Mouse (Mus musculus) left cerebral cortex, postnatal 25 days (tissue): ENCODE results near the gene Capn15. TPM values are rescaled to one million over a fixed set of nuclear protein-coding genes. Genes with fewer than 3 reads are reported as not detected.

Source experiments
- total RNA-seq, 2 experiments: library from RNA; stranded (reverse); gene quantifications; 2 replicates each; pipeline ENCODE4 v1.2.3; 2021

The Capn15 gene
- total RNA-seq, 2 experiments from 2014 or later, result 47.0 to 51.6 TPM

Other genes starting within 250 kb of the Capn15 start
- under 1 TPM in 1 of 2 experiments, not detected in 1; 0.25 TPM for gene Mslnl, start 249.8 kb downstream of the Capn15 start, total RNA-seq
- 1 to 10 TPM; 2.2 to 3.8 TPM for gene Msln, start 231.4 kb downstream of the Capn15 start, total RNA-seq
- gene Narfl, start 212.0 kb downstream of the Capn15 start, total RNA-seq, result 10 to 100 TPM; 33.4 to 34.4 TPM
- gene Haghl, start 200.1 kb downstream of the Capn15 start, total RNA-seq, result 100 to 1,000 TPM; 109 to 122 TPM
- gene Ccdc78, start 199.2 kb downstream of the Capn15 start, total RNA-seq, result under 1 TPM in 1 of 2 experiments, not detected in 1; 0.21 TPM
- gene Fam173a, start 192.9 kb downstream of the Capn15 start, total RNA-seq, result 10 to 100 TPM; 79.7 to 82.2 TPM
- gene AC134908.4, start 190.1 kb downstream of the Capn15 start, total RNA-seq, result 1 to 10 TPM in 1 of 2 experiments, not detected in 1; 1.0 TPM
- 10 to 100 TPM; 72.5 to 86.7 TPM for gene Metrn, start 188.7 kb downstream of the Capn15 start, total RNA-seq
- 100 to 1,000 TPM; 648 to 673 TPM for gene Fbxl16, start 176.7 kb downstream of the Capn15 start, total RNA-seq
- 10 to 100 TPM; 25.1 to 25.4 TPM for gene Wdr24, start 162.2 kb downstream of the Capn15 start, total RNA-seq
- gene Jmjd8, start 156.9 kb downstream of the Capn15 start, total RNA-seq, result 10 to 100 TPM; 55.9 to 57.6 TPM
- gene Stub1, start 152.4 kb downstream of the Capn15 start, total RNA-seq, result 100 to 1,000 TPM; 171 to 173 TPM
- 10 to 100 TPM; 59.0 to 59.7 TPM for gene Rhbdl1, start 148.5 kb downstream of the Capn15 start, total RNA-seq
- gene Gm20683, start 144.0 kb downstream of the Capn15 start, total RNA-seq, result 10 to 100 TPM; 23.0 to 25.2 TPM
- 10 to 100 TPM; 76.9 to 84.4 TPM for gene Rhot2, start 140.9 kb downstream of the Capn15 start, total RNA-seq
- gene Wdr90, start 124.3 kb downstream of the Capn15 start, total RNA-seq, result 10 to 100 TPM; 29.8 to 31.4 TPM
- 10 to 100 TPM; 21.1 to 22.2 TPM for gene Mcrip2, start 117.0 kb downstream of the Capn15 start, total RNA-seq
- gene Mettl26, start 110.7 kb downstream of the Capn15 start, total RNA-seq, result 10 to 100 TPM; 34.8 to 38.1 TPM
- gene Wfikkn1, start 104.9 kb downstream of the Capn15 start, total RNA-seq, result 1 to 10 TPM; 1.3 to 2.5 TPM
- gene Rab40c, start 66.1 kb downstream of the Capn15 start, total RNA-seq, result 10 to 100 TPM; 46.7 to 50.9 TPM
- gene Pigq, start 40.9 kb downstream of the Capn15 start, total RNA-seq, result 100 to 1,000 TPM; 116 to 118 TPM
- not detected for gene Nhlrc4, start 40.8 kb downstream of the Capn15 start, total RNA-seq
- gene A930017K11Rik, start 33.2 kb downstream of the Capn15 start, total RNA-seq, result under 1 TPM in 1 of 2 experiments, not detected in 1; 0.23 TPM
- 100 to 1,000 TPM in 1 of 2 experiments, 10 to 100 TPM in 1; 95.8 to 103 TPM for gene Rab11fip3, start 83.8 kb upstream of the Capn15 start, total RNA-seq
- gene Decr2, start 104.5 kb upstream of the Capn15 start, total RNA-seq, result 10 to 100 TPM; 26.4 to 27.9 TPM
- gene Nme4, start 109.8 kb upstream of the Capn15 start, total RNA-seq, result 1 to 10 TPM; 3.3 to 3.7 TPM
- 10 to 100 TPM; 11.6 to 13.0 TPM for gene Tmem8, start 127.5 kb upstream of the Capn15 start, total RNA-seq
- 10 to 100 TPM; 62.6 to 68.7 TPM for gene Mrpl28, start 137.7 kb upstream of the Capn15 start, total RNA-seq
- 10 to 100 TPM; 21.1 to 21.6 TPM for gene Axin1, start 152.9 kb upstream of the Capn15 start, total RNA-seq
- under 1 TPM; 0.32 to 0.73 TPM for gene Pdia2, start 213.3 kb upstream of the Capn15 start, total RNA-seq
- 10 to 100 TPM; 36.6 to 43.5 TPM for gene Rgs11, start 217.2 kb upstream of the Capn15 start, total RNA-seq
- gene Arhgdig, start 222.0 kb upstream of the Capn15 start, total RNA-seq, result 100 to 1,000 TPM; 103 to 107 TPM